Mouse (Mus musculus) intestine, embryonic 15.5 days (tissue): Measurements from ENCODE around the gene Ocm. TPM values are rescaled to one million over a fixed set of nuclear protein-coding genes. Genes with fewer than 3 reads are reported as not detected.

ENCODE experiments used
- ATAC-seq: fragments of 200-750 bp; cut with Nextera tagmentation; 2 replicates; pipeline ENCODE4 v1.8.0; 2017; ENCODE audit warnings: moderate TSS enrichment, moderate library complexity
- H3K27ac ChIP-seq: fragments of 300-500 bp; sonication (generic); 2 replicates; pipeline ENCODE4 v1.5.1; 2015; ENCODE audit warnings: mild to moderate bottlenecking, inconsistent platforms
- H3K27me3 ChIP-seq: fragments of 300-500 bp; sonication (generic); replicated peaks from 2 replicates; pipeline ENCODE4 v1.6.1; 2015; ENCODE audit warnings: inconsistent platforms
- H3K36me3 ChIP-seq: fragments of 300-500 bp; sonication (generic); 2 replicates; pipeline ENCODE4 v1.6.1; 2015; ENCODE audit warnings: inconsistent platforms
- H3K4me1 ChIP-seq: fragments of 300-500 bp; sonication (generic); replicated peaks from 2 replicates; pipeline ENCODE4 v1.6.1; 2015; ENCODE audit warnings: inconsistent platforms
- H3K4me2 ChIP-seq: fragments of 300-500 bp; sonication (generic); replicated peaks from 2 replicates; pipeline ENCODE4 v1.6.1; 2015; ENCODE audit warnings: mild to moderate bottlenecking, inconsistent platforms
- H3K4me3 ChIP-seq: fragments of 300-500 bp; sonication (generic); replicated peaks from 2 replicates; pipeline ENCODE4 v1.5.1; 2015; ENCODE audit warnings: inconsistent platforms
- H3K9ac ChIP-seq: fragments of 300-500 bp; sonication (generic); 2 replicates; pipeline ENCODE4 v1.6.1; 2015; ENCODE audit warnings: inconsistent platforms
- H3K9me3 ChIP-seq: fragments of 300-500 bp; sonication (generic); 2 replicates; pipeline ENCODE4 v1.6.1; 2016; ENCODE audit warnings: inconsistent platforms
- WGBS: fragments of 180-500 bp; shearing (Covaris S2); methylation state at CpG from one replicate; pipeline ENCODE4 v1.1.7; 2015; 5-methylcytosine and 5-hydroxymethylcytosine counted together
- polyA plus RNA-seq: library from polyadenylated mRNA; unstranded; fragments of >200 nt; fragmentation: Nextera tagmentation; extraction: Ambion mirVana; gene quantifications from 2 replicates; pipeline ENCODE4 v1.2.1, GENCODE M21; 2015

The Ocm gene
- polyA plus RNA-seq, 1 experiment from 2014 or later: not detected

GRCm38 (mm10) chr5:143993849-143994248 lies 32.6 kb downstream of the Ocm start:
- no peak for ATAC-seq
- H3K4me1 ChIP-seq: no peaks in the 10 kb centered on the region
- no peaks in the 10 kb centered on the region for H3K9me3 ChIP-seq
- H3K27me3 ChIP-seq: no peaks in the 10 kb centered on the region
- H3K36me3 ChIP-seq: peaks cover 34% of the 10 kb centered on the region
- H3K4me2 ChIP-seq: no peak overlapping the region
- H3K9ac ChIP-seq: no peak overlapping the region
- no peak overlapping the region for H3K27ac ChIP-seq
- 89% methylated on average over 5 of the region's 5 CpGs for WGBS
- H3K4me3 ChIP-seq: no peak overlapping the region

GRCm38 (mm10) chr5:143993260-143993659 lies 33.2 kb downstream of the Ocm start:
- ATAC-seq: no peak
- H3K4me2 ChIP-seq: no peak overlapping the region
- no peaks in the 10 kb centered on the region for H3K9me3 ChIP-seq
- no peak overlapping the region for H3K27ac ChIP-seq
- no peak overlapping the region for H3K9ac ChIP-seq
- no peaks in the 10 kb centered on the region for H3K4me1 ChIP-seq
- no peaks in the 10 kb centered on the region for H3K27me3 ChIP-seq
- 90% methylated on average over 8 of the region's 8 CpGs for WGBS
- H3K36me3 ChIP-seq: peaks cover 34% of the 10 kb centered on the region
- H3K4me3 ChIP-seq: no peak overlapping the region

- H3K9ac ChIP-seq: no peak overlapping the region
- no peaks in the 10 kb centered on the region for H3K4me1 ChIP-seq
- 70% methylated on average over 10 of the region's 10 CpGs for WGBS
- no peaks in the 10 kb centered on the region for H3K9me3 ChIP-seq
- H3K36me3 ChIP-seq: peaks cover 35% of the 10 kb centered on the region
- no peak overlapping the region for H3K4me3 ChIP-seq
- peak; percentile 34; the same call in 1 of the 2 replicates for ATAC-seq
- no peak overlapping the region for H3K4me2 ChIP-seq
- no peaks in the 10 kb centered on the region for H3K27me3 ChIP-seq
- H3K27ac ChIP-seq: no peak overlapping the region
Measured at GRCm38 (mm10) chr5:143992661-143993060, 33.8 kb downstream of the Ocm start.

GRCm38 (mm10) chr5:143990086-143990485 lies 36.4 kb downstream of the Ocm start:
- Histone ChIP-seq H3K4me2 (no peak overlapping the region), H3K36me3 (peaks cover 41% of the 10 kb centered on the region), H3K9me3 (no peaks in the 10 kb centered on the region), H3K27ac (no peak overlapping the region), H3K4me1 (no peaks in the 10 kb centered on the region), H3K9ac (no peak overlapping the region), H3K27me3 (no peaks in the 10 kb centered on the region), H3K4me3 (no peak overlapping the region)
- ATAC-seq: no peak
- WGBS: 87% methylated on average over 11 of the region's 11 CpGs

- no peak overlapping the region for H3K4me2 ChIP-seq
- no peak overlapping the region for H3K4me3 ChIP-seq
- H3K36me3 ChIP-seq: peaks cover 36% of the 10 kb centered on the region
- no peaks in the 10 kb centered on the region for H3K4me1 ChIP-seq
- H3K27me3 ChIP-seq: no peaks in the 10 kb centered on the region
- 87% methylated on average over 4 of the region's 4 CpGs for WGBS
- H3K27ac ChIP-seq: no peak overlapping the region
- no peak overlapping the region for H3K9ac ChIP-seq
- no peak for ATAC-seq
- no peaks in the 10 kb centered on the region for H3K9me3 ChIP-seq
Measured at GRCm38 (mm10) chr5:143989046-143989445, 37.4 kb downstream of the Ocm start.

- WGBS: 88% methylated on average over 3 of the region's 3 CpGs
- ATAC-seq: no peak
- H3K36me3 ChIP-seq: peaks cover 28% of the 10 kb centered on the region
Measured at GRCm38 (mm10) chr5:143987596-143987995, 38.9 kb downstream of the Ocm start.

GRCm38 (mm10) chr5:143985381-143985780 lies 41.1 kb downstream of the Ocm start:
- no peak overlapping the region for H3K4me3 ChIP-seq
- no peaks in the 10 kb centered on the region for H3K9me3 ChIP-seq
- H3K4me1 ChIP-seq: 0 out of 2 replicates have a peak, but pooled peaks cover 3% of the 10 kb centered on the region
- H3K27me3 ChIP-seq: no peaks in the 10 kb centered on the region
- H3K36me3 ChIP-seq: peaks cover 17% of the 10 kb centered on the region
- H3K27ac ChIP-seq: no peak overlapping the region
- ATAC-seq: no peak
- no peak overlapping the region for H3K9ac ChIP-seq
- WGBS: 83% methylated on average over 7 of the region's 7 CpGs
- no peak overlapping the region for H3K4me2 ChIP-seq

More at GRCm38 (mm10) chr5:143987596-143987995, 38.9 kb downstream of the Ocm start:
- no peak overlapping the region for H3K4me3 ChIP-seq
- no peaks in the 10 kb centered on the region for H3K9me3 ChIP-seq
- no peaks in the 10 kb centered on the region for H3K27me3 ChIP-seq
- no peak overlapping the region for H3K27ac ChIP-seq
- H3K4me1 ChIP-seq: no peaks in the 10 kb centered on the region
- no peak overlapping the region for H3K4me2 ChIP-seq
- H3K9ac ChIP-seq: no peak overlapping the region

GRCm38 (mm10) chr5:143982361-143982760 lies 44.1 kb downstream of the Ocm start:
- no peaks in the 10 kb centered on the region for H3K9me3 ChIP-seq
- 0 out of 2 replicates have a peak, but pooled peaks cover 3% of the 10 kb centered on the region for H3K4me1 ChIP-seq
- peak; percentile 81 for ATAC-seq
- no peaks in the 10 kb centered on the region for H3K27me3 ChIP-seq
- H3K4me3 ChIP-seq: no peak overlapping the region
- peaks cover 6% of the 10 kb centered on the region; the same call in 1 of the 2 replicates for H3K36me3 ChIP-seq
- no peak overlapping the region for H3K4me2 ChIP-seq
- H3K9ac ChIP-seq: no peak overlapping the region
- peak overlapping the region; percentile 32; the same call in 1 of the 2 replicates for H3K27ac ChIP-seq
- 47% methylated on average over 2 of the region's 2 CpGs for WGBS

GRCm38 (mm10) chr5:143980858-143981257 lies 45.6 kb downstream of the Ocm start:
- Histone ChIP-seq H3K4me2 (no peak overlapping the region), H3K4me3 (no peak overlapping the region), H3K9me3 (no peaks in the 10 kb centered on the region), H3K27me3 (no peaks in the 10 kb centered on the region), H3K9ac (no peak overlapping the region), H3K27ac (no peak overlapping the region), H3K36me3 (no peaks in the 10 kb centered on the region), H3K4me1 (0 out of 2 replicates have a peak, but pooled peaks cover 3% of the 10 kb centered on the region)
- 21% methylated on average over 9 of the region's 9 CpGs for WGBS
- ATAC-seq: peak; percentile 54

GRCm38 (mm10) chr5:143976726-143977431 lies 49.6 kb downstream of the Ocm start:
- ATAC-seq: peak; percentile 31; the same call in 1 of the 2 replicates
- WGBS: 64% methylated on average over 16 of the region's 16 CpGs
- H3K36me3 ChIP-seq: no peaks in the 10 kb centered on the region

GRCm38 (mm10) chr5:143976232-143976631 lies 50.2 kb downstream of the Ocm start:
- WGBS: 82% methylated on average over 11 of the region's 11 CpGs
- ATAC-seq: no peak

More at GRCm38 (mm10) chr5:143976726-143977431, 49.6 kb downstream of the Ocm start:
- Histone ChIP-seq H3K9me3 (no peaks in the 10 kb centered on the region), H3K4me2 (no peak overlapping the region), H3K4me1 (0 out of 2 replicates have a peak, but pooled peaks cover 3% of the 10 kb centered on the region), H3K9ac (no peak overlapping the region), H3K27me3 (no peaks in the 10 kb centered on the region), H3K4me3 (no peak overlapping the region), H3K27ac (no peak overlapping the region)

GRCm38 (mm10) chr5:143975631-143975933 lies 50.9 kb downstream of the Ocm start:
- 58% methylated on average over 2 of the region's 2 CpGs for WGBS
- Histone ChIP-seq H3K4me1 (no peaks in the 10 kb centered on the region), H3K4me2 (no peak overlapping the region), H3K9me3 (no peaks in the 10 kb centered on the region), H3K27ac (no peak overlapping the region), H3K4me3 (no peak overlapping the region), H3K27me3 (no peaks in the 10 kb centered on the region), H3K9ac (no peak overlapping the region), H3K36me3 (no peaks in the 10 kb centered on the region)
- no peak; the same call in 1 of the 2 replicates for ATAC-seq

More at GRCm38 (mm10) chr5:143976232-143976631, 50.2 kb downstream of the Ocm start:
- Histone ChIP-seq H3K9ac (no peak overlapping the region), H3K27ac (no peak overlapping the region), H3K4me2 (no peak overlapping the region), H3K4me3 (no peak overlapping the region), H3K27me3 (no peaks in the 10 kb centered on the region), H3K9me3 (no peaks in the 10 kb centered on the region), H3K4me1 (0 out of 2 replicates have a peak, but pooled peaks cover 3% of the 10 kb centered on the region), H3K36me3 (no peaks in the 10 kb centered on the region)
